Mouse (Mus musculus) liver, postnatal 0 days (tissue): ENCODE measurements at regions not wholly inside any gene's neighbourhood (a gene's known extent, or its start where the extent isn't known, plus 50 kb on each side); places are given as distances from the start of the nearest gene placed in this dataset.

Source experiments
- ATAC-seq: fragments of 200-750 bp; cut with Nextera tagmentation; 2 replicates; pipeline ENCODE4 v1.8.0; 2017; ENCODE audit warnings: mild to moderate bottlenecking, moderate library complexity
- DNase-seq: peaks from one replicate; pipeline ENCODE4 v3.0.0-alpha.2; 2016
- H3K27ac ChIP-seq: fragments of 300-500 bp; sonication (generic); 2 replicates; pipeline ENCODE4 v1.5.1; 2014; ENCODE audit warnings: antibody characterized with exemption, moderate library complexity, mild to moderate bottlenecking, low read depth
- H3K27me3 ChIP-seq: fragments of 300-500 bp; sonication (generic); 2 replicates; pipeline ENCODE4 v1.6.1; 2014; ENCODE audit warnings: low read length, control low read depth, mixed read lengths; ENCODE audit not compliant: insufficient read depth
- H3K36me3 ChIP-seq: fragments of 300-500 bp; sonication (generic); replicated peaks from 2 replicates; pipeline ENCODE4 v1.6.1; 2014; ENCODE audit warnings: mild to moderate bottlenecking, control low read depth, low read length, moderate library complexity, mixed read lengths; ENCODE audit not compliant: insufficient read depth
- H3K4me1 ChIP-seq: fragments of 300-500 bp; sonication (generic); 2 replicates; pipeline ENCODE4 v1.6.1; 2014; ENCODE audit warnings: antibody characterized with exemption, mild to moderate bottlenecking, control low read depth; ENCODE audit not compliant: insufficient read depth
- H3K4me2 ChIP-seq: fragments of 300-500 bp; sonication (generic); 2 replicates; pipeline ENCODE4 v1.6.1; 2014; ENCODE audit warnings: low read depth, mild to moderate bottlenecking, low read length, moderate library complexity, mixed read lengths
- H3K4me3 ChIP-seq: fragments of 300-500 bp; sonication (generic); 2 replicates; pipeline ENCODE4 v1.5.1; 2014; ENCODE audit warnings: low read depth, low read length
- H3K9ac ChIP-seq: fragments of 300-500 bp; sonication (generic); replicated peaks from 2 replicates; pipeline ENCODE4 v1.6.1; 2014; ENCODE audit warnings: mild to moderate bottlenecking, moderate library complexity
- H3K9me3 ChIP-seq: fragments of 300-500 bp; sonication (generic); 2 replicates; pipeline ENCODE4 v1.6.1; 2016; ENCODE audit warnings: mild to moderate bottlenecking, control low read depth, low read length, mixed read lengths
- CTCF ChIP-seq: sonication (generic); IDR thresholded peaks from 2 replicates; pipeline ENCODE4 v1.5.1; 2016; ENCODE audit warnings: antibody characterized with exemption, low read depth
- EP300 ChIP-seq: IDR thresholded peaks from 2 replicates; pipeline ENCODE4 v1.6.1; 2016; ENCODE audit warnings: antibody characterized with exemption, low read depth, mild to moderate bottlenecking
- WGBS: fragments of 180-500 bp; shearing (Covaris S2); extraction: QIAGEN DNeasy Blood & Tissue Kit; methylation state at CpG from one replicate; pipeline ENCODE4 v1.1.7; 2014; ENCODE audit not compliant: insufficient replicate concordance; 5-methylcytosine and 5-hydroxymethylcytosine counted together

DNA sequence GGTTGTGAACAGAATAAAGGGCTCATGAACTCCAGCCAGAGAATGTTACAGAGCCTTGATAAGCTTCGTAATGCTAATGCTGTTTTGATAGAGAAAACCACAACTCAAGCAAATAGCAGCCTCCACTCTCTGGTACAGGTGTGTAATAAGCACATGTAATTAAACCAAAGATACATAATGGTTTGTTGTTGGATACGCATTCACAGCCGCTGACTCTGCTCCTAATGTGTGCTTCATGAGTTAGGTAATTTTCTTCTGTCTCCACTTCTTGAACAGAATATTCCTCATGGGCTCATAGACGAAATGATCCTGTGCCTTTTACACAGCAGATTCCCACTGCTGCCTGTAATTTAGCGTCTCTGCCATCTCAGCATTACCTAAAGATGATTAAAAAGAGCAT is 186.8 kb upstream of the Sp4 start:
- TF ChIP-seq EP300 = no peak
- TF ChIP-seq CTCF = no peak
- Histone ChIP-seq H3K4me1 (no peaks in the 10 kb centered on the region), H3K36me3 (no peaks in the 10 kb centered on the region), H3K27me3 (no peaks in the 10 kb centered on the region), H3K9ac (no peak overlapping the region), H3K4me3 (no peak overlapping the region), H3K9me3 (no peaks in the 10 kb centered on the region), H3K27ac (no peak overlapping the region), H3K4me2 (no peak overlapping the region)
- DNase-seq = no peak
- no peak for ATAC-seq
- WGBS = 79% methylated on average over 5 of the region's 5 CpGs

DNA sequence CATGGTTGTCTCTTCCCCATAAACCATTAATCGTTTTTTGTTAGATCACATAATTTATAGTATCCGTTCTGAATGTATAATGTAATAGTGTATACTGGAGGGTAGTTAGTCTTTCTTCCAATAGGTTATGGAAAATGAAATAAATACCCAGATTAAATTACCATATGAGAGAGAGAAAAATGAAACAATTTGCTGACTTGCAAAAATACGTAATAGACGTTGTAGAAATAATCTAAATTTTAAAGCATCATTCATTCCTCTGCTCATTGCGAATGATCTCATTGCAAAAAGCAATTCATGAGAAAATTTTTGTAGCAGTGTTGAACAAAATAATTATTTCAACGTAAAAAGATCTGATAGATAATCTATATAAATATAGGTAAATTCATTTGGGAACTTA is 185.2 kb upstream of the Sp4 start:
- no peaks in the 10 kb centered on the region for H3K27me3 ChIP-seq
- H3K9ac ChIP-seq = no peak overlapping the region
- H3K4me2 ChIP-seq = no peak overlapping the region
- H3K27ac ChIP-seq = no peak overlapping the region
- WGBS = 81% methylated on average over 6 of the region's 6 CpGs
- no peaks in the 10 kb centered on the region for H3K4me1 ChIP-seq
- TF ChIP-seq CTCF (no peak), EP300 (no peak)
- H3K36me3 ChIP-seq = no peaks in the 10 kb centered on the region
- H3K9me3 ChIP-seq = no peaks in the 10 kb centered on the region
- DNase-seq = no peak
- ATAC-seq = no peak
- H3K4me3 ChIP-seq = no peak overlapping the region

DNA sequence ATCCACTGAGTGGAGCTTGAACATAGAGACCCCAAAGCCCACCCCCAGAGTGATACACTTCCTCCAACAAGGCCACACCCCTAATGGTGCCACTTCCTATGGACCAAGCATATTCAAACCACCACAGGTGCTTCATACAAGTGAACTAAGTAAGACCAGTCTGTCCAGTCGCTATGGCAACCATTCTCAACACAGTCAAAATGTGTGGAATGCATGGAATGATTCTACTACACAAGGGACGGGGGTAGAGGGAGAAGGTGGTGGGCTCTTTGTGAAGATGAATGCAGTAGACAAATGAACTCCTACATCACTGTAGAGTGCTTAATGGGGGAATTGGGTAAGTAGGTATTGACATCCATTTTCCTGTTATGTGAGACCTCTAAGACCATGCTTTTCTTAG is 180.1 kb upstream of the Sp4 start:
- TF ChIP-seq CTCF (no peak), EP300 (no peak)
- ATAC-seq (no peak), DNase-seq (no peak)
- 72% methylated on average over 2 of the region's 2 CpGs for WGBS
- Histone ChIP-seq H3K27ac (no peak overlapping the region), H3K4me1 (no peaks in the 10 kb centered on the region), H3K9me3 (no peaks in the 10 kb centered on the region), H3K36me3 (no peaks in the 10 kb centered on the region), H3K27me3 (no peaks in the 10 kb centered on the region), H3K9ac (no peak overlapping the region), H3K4me2 (no peak overlapping the region), H3K4me3 (no peak overlapping the region)

DNA sequence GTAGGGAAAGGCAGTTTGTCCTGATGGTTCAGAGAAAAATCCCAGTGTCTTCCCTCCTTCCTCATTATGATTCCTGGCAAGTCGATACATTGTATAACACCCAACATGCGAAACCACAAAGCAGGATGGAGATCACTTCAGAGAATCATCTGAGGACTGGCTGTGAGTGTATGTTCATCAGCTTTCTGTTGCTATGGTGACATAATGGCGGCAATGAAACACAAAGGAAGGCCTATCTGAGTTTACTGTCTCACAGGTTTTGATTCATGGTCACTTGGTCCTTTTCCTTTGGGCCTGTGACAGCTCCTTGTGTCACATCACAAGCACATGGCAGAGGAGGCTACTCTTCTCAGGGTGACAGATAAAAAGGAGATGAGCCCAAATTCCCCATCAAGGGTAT is 173.5 kb upstream of the Sp4 start:
- H3K9me3 ChIP-seq = no peaks in the 10 kb centered on the region
- ATAC-seq (no peak), DNase-seq (no peak)
- H3K4me1 ChIP-seq = no peaks in the 10 kb centered on the region
- H3K27me3 ChIP-seq = no peaks in the 10 kb centered on the region
- no peak overlapping the region for H3K4me3 ChIP-seq
- TF ChIP-seq CTCF (no peak), EP300 (no peak)
- no peak overlapping the region for H3K4me2 ChIP-seq
- H3K27ac ChIP-seq = no peak overlapping the region
- 69% methylated on average over 3 of the region's 3 CpGs for WGBS
- H3K36me3 ChIP-seq = no peaks in the 10 kb centered on the region
- no peak overlapping the region for H3K9ac ChIP-seq

DNA sequence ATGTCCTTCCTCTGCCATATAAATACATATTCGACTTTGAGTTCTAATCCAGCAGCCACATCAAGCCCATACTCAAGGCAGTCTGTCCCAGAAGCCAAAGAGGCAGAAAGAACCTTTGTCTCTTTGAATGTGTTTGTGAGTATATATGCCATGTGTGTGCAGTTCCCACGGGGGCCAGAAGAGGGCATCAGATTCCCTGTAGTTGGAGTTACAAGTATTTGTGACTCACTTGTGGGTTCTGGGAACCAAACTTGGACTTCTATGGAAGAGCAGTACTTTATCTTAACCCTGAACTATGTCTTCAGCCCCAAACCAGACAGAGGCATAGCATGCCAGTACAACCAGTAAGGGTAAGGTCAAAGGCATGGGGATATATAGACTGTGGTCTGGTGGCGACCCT is 165.6 kb upstream of the Sp4 start:
- H3K9me3 ChIP-seq = peaks cover 6% of the 10 kb centered on the region; the same call in 1 of the 2 replicates
- H3K4me1 ChIP-seq = no peaks in the 10 kb centered on the region
- H3K36me3 ChIP-seq = no peaks in the 10 kb centered on the region
- H3K9ac ChIP-seq = no peak overlapping the region
- no peak overlapping the region for H3K4me2 ChIP-seq
- no peak for ATAC-seq
- WGBS = 67% methylated on average over 3 of the region's 3 CpGs
- H3K27me3 ChIP-seq = no peaks in the 10 kb centered on the region
- H3K4me3 ChIP-seq = no peak overlapping the region
- no peak for DNase-seq
- no peak overlapping the region for H3K27ac ChIP-seq
- no peak for TF ChIP-seq EP300
- TF ChIP-seq CTCF = no peak

DNA sequence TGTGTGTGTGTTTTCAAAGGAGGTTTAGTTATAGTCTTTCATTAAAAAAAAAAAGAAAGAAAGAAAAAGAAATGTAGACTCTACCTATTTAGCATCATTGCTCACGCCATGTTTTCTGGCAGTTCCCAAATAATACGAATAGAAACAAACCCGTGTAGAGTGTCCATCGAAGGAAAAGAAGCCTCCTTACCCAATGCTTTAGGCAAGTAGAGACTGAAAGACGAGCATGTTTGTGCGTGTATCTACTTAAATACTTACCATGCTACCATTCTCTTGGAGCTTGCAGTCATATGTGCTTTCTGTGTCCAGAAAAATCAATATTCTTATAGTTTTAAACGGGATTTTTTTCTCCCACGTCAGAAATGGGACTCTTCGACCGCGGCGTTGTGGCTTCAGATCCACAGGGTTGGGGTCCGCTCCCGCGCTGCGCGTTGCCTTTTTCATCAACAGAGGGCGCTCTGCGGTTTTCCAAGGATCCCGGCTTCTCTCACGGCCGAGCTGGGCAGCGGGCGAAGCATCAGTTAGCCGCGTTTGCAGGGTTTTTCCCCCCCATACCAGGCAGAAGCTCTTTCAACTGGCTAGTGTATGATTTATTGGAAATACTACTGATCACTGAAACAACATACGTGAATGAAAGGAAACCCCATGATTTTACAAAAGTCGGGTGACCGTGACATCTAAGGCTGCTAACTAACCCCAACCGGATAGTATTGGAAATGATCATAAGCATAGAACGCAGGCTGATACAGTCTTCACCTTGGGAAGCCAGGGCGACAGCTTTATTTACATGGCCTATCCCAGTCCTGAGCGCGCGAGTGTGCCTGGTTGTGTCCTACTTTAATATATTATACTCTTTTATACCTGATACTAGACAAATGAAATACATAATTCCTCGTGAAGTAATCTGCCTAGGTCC is 156.5 kb upstream of the Sp4 start:
- no peaks in the 10 kb centered on the region for H3K4me1 ChIP-seq
- DNase-seq (peak; percentile 68), ATAC-seq (peak; percentile 55)
- WGBS = 12% methylated on average over 36 of the region's 36 CpGs
- H3K4me2 ChIP-seq = peak overlapping the region; percentile 51
- H3K9ac ChIP-seq = no peak overlapping the region
- 0 out of 2 replicates have a peak overlapping the region, but pooled peaks have one; percentile 5 for H3K4me3 ChIP-seq
- no peaks in the 10 kb centered on the region for H3K36me3 ChIP-seq
- H3K27ac ChIP-seq = no peak overlapping the region
- H3K27me3 ChIP-seq = peaks cover 8% of the 10 kb centered on the region; the same call in 1 of the 2 replicates
- no peaks in the 10 kb centered on the region for H3K9me3 ChIP-seq
- TF ChIP-seq CTCF = peak; percentile 71
- no peak for TF ChIP-seq EP300
